Mouse (Mus musculus): ENCODE results near the gene Cacng1. TPM values are rescaled to one million over a fixed set of nuclear protein-coding genes. Genes with fewer than 3 reads are reported as not detected.

The Cacng1 gene
- total RNA-seq (2023), result not detected

GRCm38 (mm10) chr11:107716332-107716938 lies at the start of gene Cacng1:
Gene Cacng1, minus strand, starts transcription at chr11:107716522.

Other genes with a start within 250 kb of the Cacng1 start
- 10 to 100 TPM; 30.8 to 35.2 TPM for gene Pitpnc1, start 245.8 kb downstream of the Cacng1 start, total RNA-seq (2023)
- gene Psmd12, start 237.0 kb downstream of the Cacng1 start, total RNA-seq (2023), result 10 to 100 TPM; 35.2 to 35.4 TPM
- 10 to 100 TPM; 33.3 to 34.6 TPM for gene Helz, start 168.6 kb downstream of the Cacng1 start, total RNA-seq (2023)
- not detected for gene Cacng4, start 78.0 kb upstream of the Cacng1 start, total RNA-seq (2023)
- gene Cacng5, start 198.5 kb upstream of the Cacng1 start, total RNA-seq (2023), result not detected

Measured in monocyte, adult 59 days (primary cell).